Mouse (Mus musculus) stomach, postnatal 0 days (tissue): ENCODE results near the gene Wipf2. TPM values are rescaled to one million over a fixed set of nuclear protein-coding genes. Genes with fewer than 3 reads are reported as not detected.
A peak's percentile ranks its signal among the peaks of the same experiment; 100 is the strongest.

Source experiments
- ATAC-seq: fragments of 200-750 bp; cut with Nextera tagmentation; 2 replicates; pipeline ENCODE4 v1.8.0; 2017; ENCODE audit not compliant: low FRiP score, low TSS enrichment
- DNase-seq: peaks from one replicate; pipeline ENCODE4 v3.0.0-alpha.2; 2016; ENCODE audit warnings: low spot score
- H3K27ac ChIP-seq: fragments of 300-500 bp; sonication (generic); replicated peaks from 2 replicates; pipeline ENCODE4 v1.5.1; 2014; ENCODE audit warnings: mild to moderate bottlenecking, control low read depth
- H3K27me3 ChIP-seq: fragments of 300-500 bp; sonication (generic); 2 replicates; pipeline ENCODE4 v1.6.1; 2014; ENCODE audit warnings: low read length; ENCODE audit not compliant: control insufficient read depth, insufficient read depth
- H3K36me3 ChIP-seq: fragments of 300-500 bp; sonication (generic); 2 replicates; pipeline ENCODE4 v1.6.1; 2014; ENCODE audit warnings: low read length, mixed read lengths; ENCODE audit not compliant: control insufficient read depth, insufficient read depth
- H3K4me1 ChIP-seq: fragments of 300-500 bp; sonication (generic); replicated peaks from 2 replicates; pipeline ENCODE4 v1.6.1; 2014; ENCODE audit warnings: antibody characterized with exemption; ENCODE audit not compliant: control insufficient read depth, insufficient read depth
- H3K4me2 ChIP-seq: fragments of 300-500 bp; sonication (generic); replicated peaks from 2 replicates; pipeline ENCODE4 v1.6.1; 2014; ENCODE audit warnings: low read depth, mild to moderate bottlenecking, control low read depth, moderate library complexity
- H3K4me3 ChIP-seq: fragments of 300-500 bp; sonication (generic); 2 replicates; pipeline ENCODE4 v1.5.1; 2014; ENCODE audit warnings: low read depth, low read length, control low read depth
- H3K9ac ChIP-seq: fragments of 300-500 bp; sonication (generic); 2 replicates; pipeline ENCODE4 v1.6.1; 2014; ENCODE audit warnings: mild to moderate bottlenecking, low read length, control low read depth, mixed read lengths
- H3K9me3 ChIP-seq: fragments of 300-500 bp; sonication (generic); 2 replicates; pipeline ENCODE4 v1.6.1; 2016; ENCODE audit warnings: low read length; ENCODE audit not compliant: control insufficient read depth
- CTCF ChIP-seq: IDR thresholded peaks from 2 replicates; pipeline ENCODE4 v1.5.1; 2016; ENCODE audit warnings: antibody characterized with exemption, low read depth, mild to moderate bottlenecking, moderate library complexity
- EP300 ChIP-seq: optimal IDR thresholded peaks from 2 replicates; pipeline ENCODE3; 2016; ENCODE audit warnings: antibody characterized with exemption
- WGBS: fragments of 180-500 bp; shearing (Covaris S2); extraction: QIAGEN DNeasy Blood & Tissue Kit; methylation state at CpG from one replicate; pipeline ENCODE4 v1.1.7; 2014; 5-methylcytosine and 5-hydroxymethylcytosine counted together
- polyA plus RNA-seq: library from polyadenylated mRNA; unstranded; fragments of >200 nt; fragmentation: Nextera tagmentation; extraction: Ambion mirVana; gene quantifications from 2 replicates; pipeline ENCODE4 v1.2.1, GENCODE M21; 2015

Gene Wipf2
- polyA plus RNA-seq, 1 experiment from 2014 or later, result 4.9 TPM

DNA sequence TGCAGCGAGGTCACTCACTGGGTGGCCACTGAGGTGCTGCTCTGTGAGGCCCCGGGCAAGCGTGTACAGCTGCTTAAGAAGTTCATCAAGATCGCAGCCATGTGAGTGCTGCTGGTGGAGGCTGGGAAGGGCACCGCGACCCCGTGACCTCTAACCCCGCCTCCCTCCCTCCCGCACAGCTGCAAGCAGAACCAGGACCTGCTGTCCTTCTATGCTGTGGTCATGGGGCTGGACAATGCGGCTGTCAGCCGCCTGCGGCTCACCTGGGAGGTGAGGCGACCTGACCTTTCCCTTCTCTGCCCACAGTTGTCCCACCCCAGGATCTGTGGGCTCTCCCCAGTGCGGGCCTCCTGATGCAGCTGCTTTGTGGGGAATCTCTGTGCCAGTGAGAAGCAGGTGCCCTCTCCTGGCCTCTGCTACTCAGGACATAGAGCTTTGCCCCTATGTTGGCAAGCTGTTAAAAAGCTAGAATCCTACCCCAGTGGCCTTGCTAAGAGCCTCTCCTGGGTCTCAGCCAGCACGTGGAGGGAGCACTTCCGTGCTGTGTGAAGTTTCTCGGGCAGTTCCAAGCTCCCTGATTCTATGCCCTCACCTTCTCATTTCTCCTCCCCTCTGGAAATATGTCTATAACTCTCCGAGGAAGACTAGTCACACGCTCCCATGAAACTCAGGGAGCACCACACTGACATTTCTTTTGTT is 14.1 kb upstream of the Wipf2 start:
- 0 out of 2 replicates have a peak, but pooled peaks cover 2% of the 10 kb centered on the region for H3K4me1 ChIP-seq
- no peak overlapping the region for H3K9ac ChIP-seq
- H3K27ac ChIP-seq, result no peak overlapping the region; the same call in 1 of the 2 replicates
- H3K4me3 ChIP-seq, result no peak overlapping the region
- TF ChIP-seq CTCF, result 0 out of 2 replicates have a peak, but pooled peaks have one; percentile 17
- TF ChIP-seq EP300, result no peak
- DNase-seq (no peak), ATAC-seq (0 out of 2 replicates have a peak, but pooled peaks have one; percentile 8)
- no peaks in the 10 kb centered on the region for H3K9me3 ChIP-seq
- H3K27me3 ChIP-seq, result no peaks in the 10 kb centered on the region
- peaks cover 3% of the 10 kb centered on the region; the same call in 1 of the 2 replicates for H3K36me3 ChIP-seq
- H3K4me2 ChIP-seq, result no peak overlapping the region
- WGBS, result 21% methylated on average over 19 of the region's 19 CpGs

GRCm38 (mm10) chr11:98850100-98851093 is 13.0 kb upstream of the Wipf2 start:
- H3K9ac ChIP-seq, result no peak overlapping the region
- no peaks in the 10 kb centered on the region for H3K27me3 ChIP-seq
- H3K4me2 ChIP-seq, result peak overlapping the region; percentile 8; the same call in 1 of the 2 replicates
- H3K36me3 ChIP-seq, result peaks cover 3% of the 10 kb centered on the region; the same call in 1 of the 2 replicates
- H3K27ac ChIP-seq, result no peak overlapping the region
- H3K4me3 ChIP-seq, result no peak overlapping the region
- DNase-seq, result no peak
- no peaks in the 10 kb centered on the region for H3K9me3 ChIP-seq
- TF ChIP-seq CTCF (no peak), EP300 (no peak)
- no peak for ATAC-seq
- H3K4me1 ChIP-seq, result 0 out of 2 replicates have a peak, but pooled peaks cover 2% of the 10 kb centered on the region
- 69% methylated on average over 25 of the region's 26 CpGs for WGBS

GRCm38 (mm10) chr11:98854116-98854515 is 9.3 kb upstream of the Wipf2 start:
- H3K27ac ChIP-seq, result no peak overlapping the region
- TF ChIP-seq EP300 (no peak), CTCF (no peak)
- 0 out of 2 replicates have a peak, but pooled peaks cover 2% of the 10 kb centered on the region for H3K4me1 ChIP-seq
- ATAC-seq (no peak), DNase-seq (no peak)
- H3K9me3 ChIP-seq, result no peaks in the 10 kb centered on the region
- H3K4me2 ChIP-seq, result no peak overlapping the region
- no peak overlapping the region for H3K9ac ChIP-seq
- H3K4me3 ChIP-seq, result no peak overlapping the region
- peaks cover 3% of the 10 kb centered on the region; the same call in 1 of the 2 replicates for H3K36me3 ChIP-seq
- H3K27me3 ChIP-seq, result no peaks in the 10 kb centered on the region
- 69% methylated on average over 8 of the region's 8 CpGs for WGBS

GRCm38 (mm10) chr11:98854659-98855058 is 8.8 kb upstream of the Wipf2 start:
- 0 out of 2 replicates have a peak, but pooled peaks cover under 1% of the 10 kb centered on the region for H3K4me1 ChIP-seq
- DNase-seq, result no peak
- no peak overlapping the region for H3K4me2 ChIP-seq
- ATAC-seq, result no peak
- no peak for TF ChIP-seq CTCF
- no peak for TF ChIP-seq EP300
- peaks cover 3% of the 10 kb centered on the region; the same call in 1 of the 2 replicates for H3K36me3 ChIP-seq
- no peak overlapping the region for H3K9ac ChIP-seq
- no peak overlapping the region for H3K4me3 ChIP-seq
- WGBS, result 71% methylated on average over 2 of the region's 2 CpGs
- H3K9me3 ChIP-seq, result no peaks in the 10 kb centered on the region
- no peak overlapping the region for H3K27ac ChIP-seq
- H3K27me3 ChIP-seq, result no peaks in the 10 kb centered on the region

- Histone ChIP-seq H3K27me3 (no peaks in the 10 kb centered on the region), H3K27ac (no peak overlapping the region), H3K4me3 (no peak overlapping the region), H3K9me3 (no peaks in the 10 kb centered on the region), H3K36me3 (no peaks in the 10 kb centered on the region), H3K4me2 (no peak overlapping the region), H3K4me1 (no peaks in the 10 kb centered on the region), H3K9ac (no peak overlapping the region)
- TF ChIP-seq EP300, result no peak
- TF ChIP-seq CTCF, result peak; percentile 89
- peak; percentile 89 for DNase-seq
- ATAC-seq, result peak; percentile 70
- WGBS, result 37% methylated on average over 14 of the region's 14 CpGs
Observed at GRCm38 (mm10) chr11:98858759-98859731, 4.4 kb upstream of the Wipf2 start.
